Mouse (Mus musculus) layer of hippocampus, postnatal 14 days (tissue): ENCODE results near the gene Ubtd1. TPM values are rescaled to one million over a fixed set of nuclear protein-coding genes. Genes with fewer than 3 reads are reported as not detected.
A peak's percentile ranks its signal among the peaks of the same experiment; 100 is the strongest.

ENCODE experiments used
- DNase-seq, 2 experiments: peaks; one replicate each; pipeline ENCODE4 v3.0.0; 2021 to 2022; ENCODE audit warnings: low spot score in 2 of 2, mixed read lengths in 1 of 2
- total RNA-seq, 2 experiments: library from RNA; stranded (reverse); gene quantifications; 2 replicates each; pipeline ENCODE4 v1.2.3; 2021

Ubtd1 gene
- total RNA-seq, 2 experiments from 2014 or later: 15.6 to 17.0 TPM

DNA sequence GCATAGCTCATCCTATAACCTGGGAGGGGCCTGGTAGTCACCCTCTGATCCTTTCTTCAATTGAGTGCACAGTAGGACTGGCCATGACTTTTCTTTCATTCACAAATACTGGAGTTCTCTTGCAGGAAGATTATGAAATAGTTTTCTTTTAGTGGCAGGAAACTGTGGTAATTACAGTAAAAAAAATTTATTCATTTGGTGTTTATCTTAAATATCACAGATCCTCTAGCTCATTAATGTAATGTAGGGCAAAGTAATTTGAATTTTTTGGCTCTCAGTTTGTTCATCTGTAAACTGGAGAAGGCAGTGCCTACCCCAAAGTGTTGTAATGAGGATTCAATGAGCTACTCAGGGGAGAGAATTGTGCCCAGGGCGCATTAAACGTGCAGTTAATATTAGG is 11.4 kb downstream of the Ubtd1 start:
- no peak for DNase-seq

DNA sequence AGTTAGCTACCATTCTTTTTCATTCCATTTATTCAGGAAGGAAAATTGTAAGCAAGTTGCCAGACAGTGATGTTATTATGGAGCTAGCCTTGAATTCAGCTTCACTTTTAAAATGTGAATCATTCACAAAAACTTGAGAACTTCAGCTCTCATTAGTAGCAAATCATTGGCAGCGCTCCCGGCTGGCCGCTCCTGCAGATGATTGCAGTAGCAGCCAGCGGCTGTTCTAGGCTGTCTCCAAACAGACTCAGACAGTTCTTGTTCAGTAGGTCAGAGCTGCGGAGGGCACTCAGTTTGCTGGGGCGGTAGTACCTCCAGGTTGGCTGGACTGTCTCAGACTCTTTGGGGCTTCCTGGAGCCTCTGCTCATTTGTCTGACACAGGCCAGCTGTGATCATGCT is 11.9 kb downstream of the Ubtd1 start:
- DNase-seq: peak; percentile 42 to 80

DNA sequence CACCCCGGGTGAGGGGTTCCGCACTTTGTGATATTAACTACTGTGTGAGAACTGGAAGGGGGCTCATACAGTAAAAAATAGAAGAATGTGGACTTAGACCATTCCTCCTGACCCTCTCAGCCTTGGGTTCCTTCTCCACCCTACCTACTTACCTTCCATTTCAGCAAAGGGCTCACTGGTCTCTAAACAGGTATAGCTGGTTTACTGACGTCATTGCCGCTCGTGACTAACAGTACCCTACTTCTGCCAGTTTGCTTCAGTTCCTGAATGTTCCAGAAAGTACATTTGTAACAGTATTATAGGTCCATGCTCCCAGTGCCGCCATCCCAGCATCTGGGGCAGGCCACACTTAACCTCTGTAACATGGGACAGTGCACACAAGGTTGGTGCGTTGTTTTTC is 12.5 kb downstream of the Ubtd1 start:
- DNase-seq: no peak

DNA sequence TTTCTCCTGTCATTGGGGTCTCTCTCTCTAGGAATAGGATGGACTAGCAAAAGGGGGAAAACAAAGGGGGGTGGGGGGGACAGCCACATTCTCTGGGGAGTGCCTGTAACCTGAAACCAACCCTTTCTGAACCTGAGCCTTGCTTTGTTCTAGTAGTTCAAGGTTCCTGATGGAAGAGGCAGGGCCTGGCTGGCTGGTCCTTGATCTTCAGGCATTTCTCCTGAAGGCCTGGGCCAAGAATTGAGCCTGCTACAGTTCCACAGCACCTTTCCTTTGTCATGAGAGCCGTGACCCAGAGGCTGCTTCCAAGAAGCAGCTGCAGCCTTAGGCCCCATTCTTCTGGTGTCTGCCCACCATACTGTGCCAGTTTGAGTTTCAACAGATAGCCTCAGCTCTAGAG is 13.9 kb downstream of the Ubtd1 start:
- no peak for DNase-seq

DNA sequence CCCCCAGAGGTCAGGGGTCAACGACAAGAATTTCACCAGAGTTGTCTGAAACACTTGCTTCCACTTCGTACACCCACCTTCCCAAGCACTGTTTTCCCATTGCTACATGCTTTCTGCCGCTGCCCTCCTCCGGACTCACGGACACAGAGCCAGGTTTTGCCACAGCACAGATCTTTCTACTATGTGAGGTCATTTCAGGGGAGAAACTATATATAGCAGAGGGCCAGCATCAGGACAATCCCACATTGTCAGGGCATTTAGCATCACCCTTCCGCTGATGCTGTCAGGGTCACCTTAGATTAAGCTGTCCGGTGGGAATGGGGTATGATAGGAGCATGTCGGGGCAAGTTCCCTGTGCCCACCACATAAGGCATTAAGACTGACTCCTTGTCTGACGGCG is 15.5 kb downstream of the Ubtd1 start:
- no peak for DNase-seq

DNA sequence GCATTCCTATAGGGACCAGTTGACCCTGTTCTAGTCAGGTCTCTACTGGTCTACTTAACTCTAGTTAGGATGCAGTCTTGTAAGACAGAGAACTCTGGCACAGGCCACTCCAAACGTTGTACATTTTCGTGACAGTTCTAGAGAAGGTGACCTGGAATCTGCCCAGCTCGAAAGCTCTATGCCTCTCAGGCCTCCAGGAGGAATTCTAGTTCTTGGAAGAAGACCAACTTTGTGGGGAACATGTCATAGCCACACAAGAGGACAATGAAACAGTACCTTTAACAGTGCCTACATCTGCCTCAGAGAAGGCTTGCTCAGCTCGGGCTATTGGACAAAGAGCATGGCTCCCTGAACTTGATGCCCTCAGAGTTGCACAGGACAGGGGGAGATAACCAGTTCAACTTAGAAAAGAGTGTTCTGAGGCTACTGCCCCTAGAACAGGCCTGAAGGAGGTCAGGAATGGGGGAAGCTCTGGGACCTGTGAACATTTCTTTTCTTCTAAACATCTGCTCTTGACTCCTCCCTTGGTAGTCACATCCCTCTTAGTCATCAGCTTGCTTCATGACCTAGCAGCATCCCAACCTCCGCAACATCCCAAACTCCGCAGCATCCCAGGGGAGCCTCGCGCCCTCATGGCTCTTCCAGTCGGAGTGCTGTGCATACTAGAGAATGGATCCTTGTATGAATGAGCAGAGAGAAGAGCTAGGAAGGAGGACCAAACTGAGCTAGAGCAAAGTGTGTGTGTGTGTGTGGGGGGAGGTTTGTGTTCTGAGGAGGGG is 17.4 kb downstream of the Ubtd1 start:
- DNase-seq: no peak

DNA sequence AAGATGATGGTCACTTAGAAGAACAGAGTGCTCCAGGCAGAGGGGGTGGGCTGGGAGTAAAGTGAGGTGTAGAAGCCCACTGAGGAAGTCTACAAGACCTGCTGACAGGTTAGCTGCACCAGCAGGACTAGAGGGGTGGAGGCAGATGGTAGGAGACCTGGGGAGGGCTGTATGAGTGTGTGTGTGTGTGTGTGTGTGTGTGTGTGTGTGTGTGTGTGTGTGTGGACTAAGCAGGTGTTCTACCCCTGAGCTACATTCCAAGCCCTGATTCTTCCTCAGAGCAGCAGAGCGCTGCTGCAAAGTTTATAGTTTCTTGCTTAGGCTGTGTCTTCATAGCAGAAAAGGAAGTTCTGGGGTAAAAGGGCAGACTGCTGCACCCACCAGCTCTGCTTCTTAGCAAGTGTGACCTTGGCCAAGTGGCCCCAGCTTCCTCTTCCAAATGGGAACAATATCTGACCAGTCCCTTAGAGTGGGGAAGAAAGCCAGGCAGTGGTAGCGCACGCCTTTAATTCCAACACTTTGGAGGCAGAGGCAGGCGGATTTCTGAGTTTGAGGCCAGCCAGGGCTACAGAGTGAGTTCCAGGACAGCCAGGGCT is 18.2 kb downstream of the Ubtd1 start:
- DNase-seq: no peak

DNA sequence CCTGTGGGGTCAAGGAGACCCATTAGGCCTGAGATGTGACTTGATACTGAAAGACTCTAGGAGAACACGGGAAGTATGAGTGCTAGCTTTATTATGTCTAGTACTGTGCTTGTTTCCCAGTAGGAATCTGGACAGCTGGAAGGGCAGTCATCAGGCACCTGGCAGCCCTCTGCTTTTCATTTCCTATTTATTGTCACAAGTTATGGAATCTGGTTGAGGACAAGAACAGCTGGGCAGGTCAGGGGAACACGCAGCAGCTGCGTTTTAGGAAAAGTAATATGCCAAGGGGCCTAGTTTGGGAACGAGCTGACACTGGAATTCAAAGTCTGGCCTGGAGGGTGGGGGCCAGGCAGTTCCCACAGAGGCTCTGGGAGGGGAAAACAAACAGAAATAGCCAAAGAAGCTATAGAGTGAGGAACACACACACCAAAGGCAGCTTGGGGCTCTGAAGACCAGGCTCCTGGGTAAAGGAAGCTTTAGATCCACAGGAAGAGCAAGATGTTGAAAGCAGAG is 18.9 kb downstream of the Ubtd1 start:
- DNase-seq: no peak

DNA sequence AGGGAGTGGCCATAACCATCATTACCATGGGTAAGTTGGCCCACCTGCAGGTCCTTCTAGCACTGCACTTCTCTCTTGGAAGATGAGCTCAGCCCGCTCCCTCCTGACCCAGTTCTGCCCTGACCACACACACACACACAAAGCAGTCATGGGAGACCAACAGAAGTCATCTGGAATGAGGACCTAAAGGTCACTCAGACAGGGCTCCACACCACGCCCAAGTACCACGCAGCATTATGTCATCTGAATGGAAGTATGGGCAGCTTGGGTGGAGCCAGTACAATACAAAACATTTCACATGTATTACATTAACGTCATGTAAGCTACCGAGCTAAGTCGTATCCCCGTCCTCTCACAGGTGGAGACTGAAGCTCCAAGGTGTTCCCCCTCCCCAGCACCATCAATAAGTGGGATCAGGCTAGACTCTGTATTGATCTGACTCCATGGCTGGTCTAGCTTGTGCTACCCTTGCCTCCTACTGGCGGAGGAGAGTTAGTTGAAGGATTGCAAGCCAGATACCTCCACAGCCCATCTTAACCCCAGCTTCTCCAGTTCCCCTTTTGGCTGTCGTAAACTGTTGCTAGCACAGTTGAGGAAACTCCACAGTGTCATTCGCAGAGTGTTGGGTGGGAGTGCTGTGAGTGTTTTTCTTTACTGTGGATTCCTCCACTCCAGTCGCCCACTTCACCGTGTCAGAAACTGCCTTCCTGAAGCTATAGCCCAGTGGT is 19.9 kb downstream of the Ubtd1 start:
- DNase-seq: no peak

DNA sequence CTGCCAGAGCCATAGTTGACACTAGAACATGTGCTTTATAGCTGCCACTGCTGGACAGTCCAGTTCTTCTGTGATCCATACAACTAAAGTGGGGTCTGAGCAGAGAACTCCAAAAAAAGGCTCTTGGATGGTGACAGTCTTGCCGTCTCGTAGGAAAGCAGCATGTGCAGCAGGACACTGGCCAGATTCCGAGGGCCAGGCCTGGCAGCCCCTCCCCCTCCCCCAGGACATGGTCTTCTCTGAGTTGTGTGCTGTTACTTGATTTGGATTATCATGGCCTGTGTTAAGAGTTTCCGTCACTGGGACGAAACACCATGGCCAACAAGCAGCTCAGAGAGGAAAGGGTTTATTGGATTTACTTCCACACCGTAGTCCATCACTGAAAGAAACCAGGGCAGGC is 22.7 kb downstream of the Ubtd1 start:
- no peak for DNase-seq

DNA sequence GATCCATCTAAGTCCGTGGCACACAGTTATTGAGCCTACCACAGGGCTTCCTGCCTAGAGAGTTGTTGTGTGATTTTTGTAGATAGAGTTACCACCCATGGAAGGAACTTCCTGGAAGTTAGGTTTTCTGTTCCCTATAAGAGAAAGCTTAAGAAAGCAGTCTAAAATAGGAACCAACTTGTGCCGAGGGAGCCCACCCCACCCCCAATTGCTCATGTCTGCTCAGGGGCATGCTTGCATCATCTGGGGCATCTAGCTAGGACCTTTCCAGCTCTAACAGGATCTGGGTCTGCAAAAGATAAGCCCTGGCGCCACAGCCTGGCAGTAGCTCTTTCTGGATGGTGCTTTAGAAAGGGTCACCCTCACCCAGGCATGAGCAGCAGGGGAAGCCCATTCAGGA is 24.1 kb downstream of the Ubtd1 start:
- DNase-seq: peak in 1 of 2 experiments; percentile 22

DNA sequence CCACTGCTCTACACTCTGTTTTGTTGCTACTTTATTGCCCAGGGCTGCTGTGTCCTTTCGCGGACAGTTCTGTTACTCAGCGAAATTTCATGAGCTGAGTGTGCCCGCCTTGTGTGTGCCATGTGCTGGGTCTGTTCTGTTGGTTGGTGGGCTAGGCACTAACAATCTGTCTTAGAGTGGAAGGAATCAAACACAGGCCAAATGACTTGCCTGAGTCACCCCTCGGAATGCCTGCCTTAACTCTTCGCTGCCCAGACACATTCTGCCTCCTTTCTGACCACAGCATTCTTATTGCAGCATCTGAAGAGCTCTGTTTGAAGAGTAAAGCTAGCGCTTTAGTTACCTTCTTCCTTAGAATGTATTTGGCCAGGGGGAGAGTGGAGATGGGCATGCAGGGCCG is 25.0 kb downstream of the Ubtd1 start:
- DNase-seq: no peak

DNA sequence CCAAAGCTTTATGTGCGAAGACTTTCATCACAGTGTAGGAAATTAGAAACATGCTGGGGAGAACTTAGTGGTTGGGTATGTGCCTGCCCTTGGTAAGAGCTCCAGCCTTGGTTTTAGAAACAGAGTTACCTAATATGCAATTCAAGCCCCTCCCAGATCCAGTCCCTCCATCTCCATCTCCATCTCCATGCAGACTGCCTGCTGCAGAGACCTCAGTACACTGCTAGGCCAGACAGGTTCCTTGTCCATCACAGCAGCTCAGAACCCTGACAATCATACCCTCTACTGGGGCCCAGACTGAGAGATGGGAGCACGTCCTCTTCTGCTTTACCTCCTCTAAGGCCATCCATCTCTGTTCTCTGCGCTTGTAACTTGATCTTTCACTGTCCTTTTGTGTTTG is 27.0 kb downstream of the Ubtd1 start:
- DNase-seq: no peak

DNA sequence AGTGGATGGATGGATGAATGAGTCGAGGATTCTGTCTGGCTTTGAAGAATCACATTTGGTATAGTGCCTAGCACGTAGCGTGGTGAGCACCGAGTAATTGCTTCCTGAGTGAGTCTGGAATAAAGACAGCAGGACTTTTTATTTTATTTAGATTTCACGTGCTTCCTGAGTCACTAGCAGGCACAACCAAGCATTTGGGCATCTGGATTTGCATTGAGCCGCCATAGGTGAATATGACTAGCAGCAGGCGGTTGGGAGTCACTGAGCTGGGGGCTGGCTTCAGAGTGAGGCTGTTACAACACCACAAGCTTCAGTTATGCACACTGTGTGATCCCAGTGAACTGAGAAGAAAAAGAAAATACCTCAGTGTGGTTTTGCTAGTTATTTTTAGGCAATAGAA is 27.5 kb downstream of the Ubtd1 start:
- no peak for DNase-seq

DNA sequence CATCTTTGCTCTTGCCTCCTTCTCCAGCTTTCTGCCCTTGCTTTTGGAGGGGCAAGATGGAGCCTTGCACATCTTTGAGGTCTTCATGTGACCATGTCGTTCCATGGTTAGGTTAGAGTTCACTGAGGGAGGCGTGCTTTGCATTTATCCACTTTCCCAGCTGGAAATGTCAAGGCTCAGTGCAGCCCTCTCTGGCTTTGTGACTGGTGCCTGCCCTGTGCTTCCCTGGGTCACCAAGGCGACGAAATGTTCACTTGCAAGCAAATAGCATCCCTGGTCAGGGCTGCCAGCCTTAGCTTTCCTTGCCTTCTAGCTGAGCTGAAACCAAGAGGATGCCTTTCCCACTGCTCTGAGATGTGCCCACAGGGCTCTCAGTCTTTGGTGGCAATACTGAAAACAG is 28.9 kb downstream of the Ubtd1 start:
- no peak for DNase-seq

DNA sequence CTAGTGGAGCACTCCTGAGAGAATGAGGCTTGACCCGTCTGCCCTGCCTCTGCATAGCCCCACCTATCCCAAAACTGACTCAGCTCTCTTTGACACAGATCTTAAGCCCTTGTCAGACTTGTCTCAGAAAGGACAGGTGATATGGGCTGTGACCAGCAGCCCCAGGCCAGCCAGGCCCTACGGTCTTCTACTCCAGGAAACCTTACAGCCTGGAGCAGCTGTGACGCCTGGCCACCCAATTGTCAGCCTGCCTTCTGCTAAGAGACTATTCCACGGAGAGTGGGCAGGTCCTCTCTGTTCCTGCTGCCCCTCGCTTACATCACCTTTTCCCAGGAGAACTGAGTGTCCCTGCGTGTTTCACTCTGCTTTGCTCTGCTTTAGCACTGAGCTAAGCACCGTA is 29.6 kb downstream of the Ubtd1 start:
- no peak for DNase-seq

DNA sequence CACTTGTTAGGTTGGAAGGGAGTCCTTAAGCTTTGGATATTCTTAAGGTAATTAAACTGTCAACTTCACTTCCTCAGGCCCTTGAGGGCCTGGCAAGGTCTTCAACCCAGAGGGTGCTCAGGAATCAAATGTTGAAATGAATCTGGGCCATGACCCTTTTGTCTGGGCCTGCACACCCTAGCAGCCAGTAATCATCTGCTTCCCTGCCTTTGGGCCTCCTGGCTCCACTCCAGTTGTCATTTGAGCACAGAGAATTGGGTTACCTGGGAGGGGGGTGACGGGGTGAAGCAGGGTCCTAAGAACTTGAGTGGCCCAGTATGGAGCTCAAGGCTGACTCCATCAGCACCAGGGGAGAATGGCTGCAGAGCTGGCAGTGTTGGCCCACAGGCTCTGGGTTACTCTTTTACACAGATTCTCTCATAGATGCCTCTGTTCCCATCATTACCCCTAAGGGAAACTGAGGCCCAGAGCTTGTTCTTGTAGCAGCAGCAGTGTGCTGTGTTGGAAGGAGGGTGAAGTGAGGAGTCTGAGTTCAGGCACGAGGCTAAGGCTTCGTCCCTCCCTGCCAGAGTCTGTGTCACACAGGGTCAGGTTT is 32.8 kb downstream of the Ubtd1 start:
- no peak for DNase-seq

DNA sequence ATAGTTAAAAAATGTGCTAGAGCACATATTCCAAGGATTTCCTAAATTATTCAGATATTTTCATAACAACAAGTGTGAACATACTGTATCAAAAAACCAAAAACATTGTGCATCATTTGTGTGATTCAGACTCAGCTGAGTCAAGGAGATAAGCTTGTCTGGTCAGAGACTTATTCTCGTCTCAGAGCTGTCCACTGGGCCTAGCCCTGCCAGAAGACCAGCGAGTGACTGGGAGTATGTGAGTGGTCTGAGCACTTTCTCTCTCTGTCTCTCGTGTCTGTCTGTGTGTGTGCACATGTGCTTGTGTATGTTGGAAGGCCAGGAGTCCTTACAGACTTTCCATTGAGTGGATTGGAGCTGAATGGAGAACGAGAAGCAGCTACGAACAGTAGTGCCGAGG is 33.4 kb downstream of the Ubtd1 start:
- DNase-seq: no peak

DNA sequence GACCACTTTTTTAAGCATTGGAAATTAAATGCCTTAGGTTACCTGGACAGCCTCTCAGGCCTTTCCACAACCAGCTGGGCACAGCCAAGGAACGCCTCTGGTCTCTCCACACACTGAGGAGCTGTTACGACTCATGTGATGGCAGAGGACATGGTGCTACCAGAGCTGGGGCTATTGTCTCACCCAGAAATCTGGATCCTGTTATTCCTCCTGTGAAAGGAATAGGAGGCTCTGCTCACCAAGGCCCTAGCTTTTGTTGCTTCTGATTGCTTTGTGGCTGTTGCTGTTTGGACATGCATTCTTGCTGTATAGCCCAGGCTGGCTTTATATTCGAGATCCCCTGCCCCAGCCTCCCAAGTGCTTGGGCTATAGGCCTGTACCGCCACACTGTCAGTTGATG is 34.7 kb downstream of the Ubtd1 start:
- no peak for DNase-seq

DNA sequence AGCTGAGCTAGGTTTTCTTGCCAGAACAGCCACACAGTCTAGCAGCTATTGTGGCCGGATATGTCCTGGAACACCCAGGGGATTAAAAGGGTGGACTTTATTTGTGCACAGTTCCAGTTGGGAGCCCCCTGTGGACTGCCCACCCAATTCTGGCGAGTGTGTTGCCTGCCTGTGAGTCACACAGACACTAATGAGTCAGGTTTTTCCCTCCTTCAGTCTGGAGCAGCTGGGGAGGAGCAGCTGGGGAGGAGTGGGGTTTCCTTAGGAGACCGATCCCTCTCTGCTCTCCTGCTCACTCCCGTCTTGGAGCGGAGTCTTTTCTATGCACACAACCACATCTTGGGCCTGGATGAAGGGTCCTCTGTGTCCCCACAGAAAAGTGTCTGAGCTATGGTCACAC is 35.3 kb downstream of the Ubtd1 start:
- no peak for DNase-seq

DNA sequence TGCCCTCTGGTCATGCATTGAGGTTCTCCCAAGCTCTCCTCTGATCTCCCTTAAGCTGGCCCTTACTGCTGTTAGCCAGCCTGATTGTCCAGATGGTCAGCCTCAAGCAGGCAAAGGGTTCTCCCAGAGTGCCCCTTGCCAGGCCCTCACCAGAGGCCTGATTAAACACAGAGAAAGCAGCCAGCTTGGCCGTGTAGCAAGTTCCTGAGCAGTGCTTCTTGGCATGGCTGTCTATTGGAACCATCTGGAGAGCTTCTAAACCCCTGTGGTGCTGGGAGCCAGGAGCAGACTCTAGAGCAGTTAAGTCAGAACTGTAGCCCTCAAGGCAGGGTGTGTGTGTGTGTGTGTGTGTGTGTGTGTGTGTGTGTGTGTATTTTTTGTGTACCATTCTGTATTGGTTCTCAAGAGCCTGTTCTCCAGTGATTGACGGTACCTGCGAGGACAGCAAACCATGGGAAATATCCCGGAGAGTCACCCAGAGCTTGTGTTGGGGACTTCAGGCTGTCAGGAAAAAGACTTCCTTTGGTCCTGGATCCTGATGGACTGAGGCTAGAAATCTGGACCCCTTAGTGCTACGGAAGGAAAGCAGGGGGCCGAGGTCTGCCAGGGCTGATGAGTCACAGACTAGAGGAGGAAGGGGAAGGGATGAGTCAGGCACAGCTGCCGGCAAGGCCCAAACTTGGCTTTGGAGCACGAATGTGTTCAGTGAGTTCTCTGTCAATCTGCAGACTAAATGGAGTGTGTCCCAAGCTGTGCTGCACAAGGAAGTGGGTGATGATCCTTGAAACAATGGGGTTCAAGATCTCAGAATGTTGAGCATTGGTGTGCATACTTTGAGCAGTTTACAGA is 36.1 kb downstream of the Ubtd1 start:
- DNase-seq: peak; percentile 56 to 74
